Mouse (Mus musculus): ENCODE measurements at regions not wholly inside any gene's neighbourhood (a gene's known extent, or its start where the extent isn't known, plus 50 kb on each side); places are given as distances from the start of the nearest gene placed in this dataset.
A peak's percentile ranks its signal among the peaks of the same experiment; 100 is the strongest.

DNA sequence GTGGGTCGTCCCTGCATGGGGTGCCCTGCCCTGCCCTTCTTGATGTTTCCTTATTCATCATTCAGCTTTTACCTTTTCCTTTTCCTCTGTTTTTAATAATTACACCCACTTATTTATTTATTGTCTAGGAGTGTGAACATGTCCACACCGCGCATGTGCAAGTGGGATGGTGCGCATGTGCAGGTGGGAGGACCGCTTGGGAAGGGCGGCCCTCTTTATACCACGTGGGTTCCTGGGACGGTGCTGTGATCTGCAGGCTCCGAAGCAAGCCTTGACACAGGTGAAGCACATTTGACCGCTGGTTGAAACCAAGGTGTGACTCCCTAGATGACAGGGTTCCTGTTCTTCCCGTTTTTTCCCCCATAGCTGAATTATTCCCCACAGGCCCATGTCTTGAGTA is 60.0 kb downstream of the Syf2 start:
- no peak for DNase-seq (ENCODE audit: low spot score in 2 of 2)

DNA sequence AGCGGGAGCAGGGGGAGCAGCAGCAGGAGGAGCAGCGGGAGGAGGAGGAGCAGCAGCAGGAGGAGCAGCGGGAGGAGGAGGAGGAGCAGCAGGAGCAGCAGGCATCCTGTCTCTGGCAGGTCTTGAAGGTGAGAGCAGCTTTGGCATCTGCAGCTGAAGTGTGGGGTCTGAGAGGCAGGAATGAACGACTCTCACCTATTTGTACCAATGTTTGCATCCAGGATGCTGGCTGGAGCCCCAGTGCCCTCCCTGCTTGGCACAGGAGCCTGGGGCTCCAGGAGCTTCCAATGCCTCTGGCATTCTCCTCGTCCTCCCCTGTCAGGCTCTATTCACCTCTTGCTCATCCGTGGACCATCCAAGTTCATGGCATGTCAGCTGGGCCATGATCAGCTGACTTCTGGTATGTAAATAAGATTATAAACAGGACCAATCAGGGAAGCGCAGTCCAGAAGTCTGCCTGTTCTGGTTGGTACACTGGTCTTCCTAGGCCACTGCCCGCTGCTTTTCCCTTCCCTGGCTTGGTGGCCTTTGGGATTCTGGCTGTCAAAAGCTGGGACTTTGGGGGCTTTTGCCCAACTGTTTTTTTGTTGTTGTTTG is 62.9 kb downstream of the Syf2 start:
- DNase-seq (ENCODE audit: low spot score in 2 of 2) = no peak

DNA sequence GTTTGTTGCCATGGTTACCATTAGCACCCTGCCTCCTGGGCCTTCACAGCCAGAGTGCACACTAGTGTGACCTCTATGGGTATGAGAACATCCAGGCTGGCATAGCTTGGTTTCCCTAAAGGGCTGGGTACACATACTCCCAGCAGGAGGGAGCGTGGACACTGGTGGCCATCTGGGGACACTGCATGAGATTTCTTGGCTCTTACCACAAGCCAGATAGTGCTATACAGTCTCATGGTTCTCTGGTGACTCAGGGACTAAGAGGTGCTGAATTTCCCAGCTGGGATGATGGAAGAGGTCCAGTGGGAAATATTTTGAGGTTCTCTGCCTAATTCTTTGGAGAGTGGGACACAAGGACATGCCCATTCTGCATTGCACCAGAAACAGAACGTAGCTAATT is 63.5 kb downstream of the Syf2 start:
- DNase-seq (ENCODE audit: low spot score in 2 of 2) = no peak

DNA sequence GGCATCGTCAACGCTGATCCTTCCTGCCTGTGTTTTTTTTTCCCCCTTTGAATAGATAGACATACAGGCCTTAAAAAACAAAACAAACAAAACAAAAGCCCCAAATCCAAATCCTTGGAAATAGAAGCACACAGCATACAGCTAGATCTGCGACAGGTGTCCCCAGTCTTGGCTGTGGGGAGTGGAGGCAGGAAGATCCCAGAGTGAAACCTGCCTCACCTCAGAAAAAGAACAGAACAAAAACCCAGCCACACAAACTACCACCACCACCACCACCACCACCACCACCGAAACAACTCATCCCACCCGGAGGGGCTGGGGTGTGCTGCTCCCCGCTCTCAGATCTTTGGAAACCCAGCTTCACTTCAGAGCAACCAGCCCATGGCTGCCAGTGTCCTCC is 64.0 kb downstream of the Syf2 start:
- DNase-seq (ENCODE audit: low spot score in 2 of 2) = no peak

DNA sequence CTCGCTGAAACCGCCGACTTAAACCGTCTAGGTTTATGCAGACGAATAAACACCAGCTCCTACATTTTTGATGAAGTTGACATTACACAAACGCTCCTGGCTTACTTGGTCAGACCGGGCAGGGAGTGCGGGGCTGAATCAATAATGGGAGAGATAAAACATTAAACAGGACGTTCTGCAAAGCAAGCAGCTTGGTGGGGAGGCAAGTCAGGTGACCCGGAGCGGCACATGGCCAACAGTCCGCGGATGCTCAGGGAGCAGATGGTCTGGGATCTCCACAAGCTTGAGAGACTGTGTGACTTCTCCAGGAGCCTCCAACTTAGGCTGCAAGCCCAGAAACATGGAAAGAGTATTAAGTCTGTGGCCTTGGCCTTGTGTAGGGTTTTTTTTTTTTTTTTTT is 64.4 kb downstream of the Syf2 start:
- DNase-seq (ENCODE audit: low spot score in 2 of 2) = no peak

DNA sequence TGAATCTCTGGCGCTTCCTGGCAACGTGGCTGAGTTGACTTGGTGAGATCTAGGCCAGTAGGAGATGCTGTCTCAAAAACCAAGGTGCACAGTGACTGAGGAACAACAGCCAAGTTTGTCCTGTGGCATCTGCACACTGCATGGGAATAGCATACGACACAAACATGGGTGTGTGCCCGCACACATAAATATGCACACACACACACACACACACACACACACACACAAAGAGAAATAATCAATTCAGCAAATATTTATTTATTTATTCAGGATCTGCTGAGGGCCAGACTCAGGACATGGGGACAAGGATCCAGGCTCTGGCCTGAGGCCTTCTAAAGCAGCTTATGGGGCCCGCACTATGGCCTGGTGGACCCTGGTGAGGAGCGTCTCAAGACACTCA is 65.4 kb downstream of the Syf2 start:
- no peak for DNase-seq (ENCODE audit: low spot score in 2 of 2)

DNA sequence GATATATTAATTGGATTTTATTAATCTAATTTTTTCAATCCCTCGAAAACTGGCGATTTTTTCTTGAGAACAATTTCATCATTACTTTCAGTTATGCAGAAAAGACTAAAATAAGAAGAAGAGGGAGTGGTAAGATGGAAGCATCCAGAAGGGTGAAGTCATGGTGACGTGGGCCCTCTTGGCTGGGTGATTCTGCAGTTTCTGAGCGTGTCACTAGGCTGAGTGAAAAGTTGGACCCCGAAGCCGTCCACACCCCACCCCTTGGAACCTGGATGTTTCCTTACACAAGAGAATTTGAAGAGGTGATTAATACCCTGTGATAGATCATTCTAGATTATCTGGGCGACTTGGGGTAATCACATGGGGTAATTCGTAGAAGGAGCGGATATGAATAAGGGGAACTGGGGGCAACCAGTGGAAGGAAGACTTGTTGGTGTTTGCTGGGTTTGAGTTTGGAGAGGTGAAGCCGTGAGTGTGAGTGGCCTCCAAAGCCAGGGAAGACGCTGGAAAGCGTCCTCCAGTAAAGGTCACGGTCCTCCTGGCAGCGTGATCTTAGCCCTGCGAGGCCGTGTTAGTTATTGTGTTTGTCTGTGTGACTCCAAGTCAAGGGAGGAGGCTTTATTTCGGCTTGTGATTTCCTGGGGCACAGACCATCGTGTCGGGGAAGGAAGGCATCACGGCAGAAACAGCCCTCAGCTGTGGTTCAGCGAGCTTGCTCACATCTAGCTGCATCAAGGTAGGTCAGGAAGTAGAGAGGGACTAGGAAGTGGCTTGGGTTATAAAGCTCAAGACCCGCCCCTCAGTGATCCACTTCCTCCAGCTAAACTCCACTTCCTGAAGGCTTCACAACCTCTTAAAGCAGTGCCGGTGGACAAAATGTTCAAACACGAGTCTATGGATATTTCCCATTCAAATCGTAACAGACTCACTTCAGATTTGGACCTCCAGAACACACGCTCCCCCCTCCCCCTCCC is 67.0 kb downstream of the Syf2 start:
- no peak for DNase-seq (ENCODE audit: low spot score in 2 of 2)

DNA sequence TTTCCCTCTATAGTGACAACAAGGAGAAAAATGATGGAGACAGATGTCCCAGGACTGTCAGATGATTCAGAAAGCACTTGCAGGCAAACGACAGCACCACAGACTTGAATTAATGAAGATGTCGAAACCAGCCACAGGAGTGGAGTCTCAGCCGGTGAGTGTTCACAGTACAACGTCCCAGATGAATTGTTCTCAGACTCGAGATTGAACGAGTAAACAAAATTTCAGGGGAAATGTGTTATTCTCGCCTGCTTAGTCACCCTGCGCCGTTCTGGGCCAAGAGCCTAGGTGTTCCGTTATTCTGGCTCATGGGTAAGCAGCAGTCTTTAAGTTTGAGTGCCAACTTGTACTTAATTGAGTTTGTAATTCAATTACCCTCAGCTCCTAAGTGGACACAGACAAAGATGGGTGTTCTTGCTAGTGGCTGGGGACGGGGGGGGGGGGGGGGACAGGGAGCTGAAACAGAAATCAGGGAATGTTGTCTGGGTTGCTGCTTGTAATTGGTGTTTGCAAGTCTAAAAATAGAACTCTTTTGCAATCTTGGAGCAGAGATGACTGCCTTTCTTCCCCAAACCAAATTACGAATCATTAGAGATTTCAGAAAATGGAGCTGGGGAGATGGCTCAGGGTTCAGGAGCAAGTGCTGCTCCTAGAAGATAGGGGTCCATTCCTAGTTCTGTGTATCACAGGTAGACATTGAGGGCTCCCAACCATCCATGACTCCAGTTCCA is 68.4 kb downstream of the Syf2 start:
- DNase-seq (ENCODE audit: low spot score in 2 of 2) = no peak

DNA sequence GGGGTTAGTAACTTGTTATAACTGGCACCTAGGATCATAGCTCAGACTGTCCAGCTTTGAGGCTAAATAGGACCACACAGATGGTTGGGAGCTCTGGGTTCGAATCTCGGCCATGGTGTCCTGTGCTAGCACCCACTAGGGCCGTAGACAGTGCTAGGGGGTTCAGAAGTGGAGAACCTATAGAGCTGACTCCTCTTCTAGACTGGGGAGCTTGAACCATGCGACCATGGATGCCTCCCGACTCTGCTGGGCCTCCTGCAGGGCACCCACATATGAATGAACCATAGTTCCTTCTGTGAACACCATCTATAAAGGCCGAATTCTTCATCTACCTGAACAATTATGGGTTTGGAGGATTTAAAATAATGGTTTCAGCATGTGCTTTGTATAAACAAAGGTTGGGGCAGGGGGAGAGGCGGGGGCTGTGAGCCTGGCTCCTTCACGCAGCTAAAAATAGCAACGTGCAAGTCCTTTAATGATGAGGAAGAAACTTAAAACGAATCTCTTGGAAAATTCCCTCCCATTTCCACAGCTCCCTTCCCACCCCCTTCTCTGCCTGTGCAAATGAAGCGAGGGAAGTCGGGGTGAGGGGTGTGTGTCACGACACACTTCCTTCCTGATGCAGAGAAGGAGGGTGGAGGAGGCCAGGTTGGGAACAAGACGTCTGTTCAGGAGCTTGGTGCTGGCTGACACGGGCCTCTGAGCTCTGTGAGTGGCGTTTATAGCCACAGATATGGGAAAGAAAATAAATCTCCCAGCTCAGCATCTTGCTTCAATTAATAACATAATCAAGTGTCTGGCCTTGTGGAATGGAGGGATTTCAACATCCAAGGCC is 71.6 kb downstream of the Syf2 start:
- no peak for DNase-seq (ENCODE audit: low spot score in 2 of 2)

DNA sequence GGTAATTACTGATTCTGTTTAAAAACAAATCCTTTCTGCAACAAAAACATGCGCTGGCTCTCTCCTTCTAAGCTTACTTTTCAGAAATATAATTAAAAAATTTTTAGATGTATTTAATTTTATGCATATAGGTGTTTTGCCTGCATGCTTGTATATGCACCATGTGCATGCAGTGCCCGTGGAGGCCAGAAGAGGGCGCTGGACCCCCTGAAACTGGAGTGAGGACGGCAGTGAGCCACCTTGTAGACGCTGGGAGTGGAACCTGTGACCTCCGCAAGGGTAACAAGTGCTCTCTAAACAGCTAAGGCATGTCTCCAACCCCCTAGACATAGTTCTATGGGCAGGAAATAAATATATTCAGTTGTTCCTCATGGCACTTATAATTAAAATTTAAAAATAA is 80.7 kb downstream of the Syf2 start:
- DNase-seq (ENCODE audit: low spot score in 2 of 2) = no peak

DNA sequence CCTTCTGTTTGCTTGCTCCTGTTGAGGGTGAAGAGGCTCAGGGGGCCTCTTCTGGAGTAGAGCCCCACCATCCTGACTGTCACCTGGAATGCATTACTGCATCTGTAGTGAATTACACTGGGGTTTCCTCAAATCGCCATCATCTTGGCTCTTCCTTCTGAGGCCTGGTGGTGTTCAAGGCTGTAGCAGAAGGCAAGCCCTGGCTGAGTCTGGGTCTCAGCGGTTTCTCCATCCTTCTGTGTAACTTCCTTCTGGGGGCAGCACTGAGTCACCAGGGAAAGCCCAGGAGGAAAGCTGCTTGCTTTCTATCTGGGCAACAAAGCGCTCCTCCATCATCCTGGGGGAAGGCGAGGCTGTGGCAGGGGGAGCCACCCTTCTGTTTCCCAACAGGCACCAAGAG is 82.2 kb downstream of the Syf2 start:
- no peak for DNase-seq (ENCODE audit: low spot score in 2 of 2)

DNA sequence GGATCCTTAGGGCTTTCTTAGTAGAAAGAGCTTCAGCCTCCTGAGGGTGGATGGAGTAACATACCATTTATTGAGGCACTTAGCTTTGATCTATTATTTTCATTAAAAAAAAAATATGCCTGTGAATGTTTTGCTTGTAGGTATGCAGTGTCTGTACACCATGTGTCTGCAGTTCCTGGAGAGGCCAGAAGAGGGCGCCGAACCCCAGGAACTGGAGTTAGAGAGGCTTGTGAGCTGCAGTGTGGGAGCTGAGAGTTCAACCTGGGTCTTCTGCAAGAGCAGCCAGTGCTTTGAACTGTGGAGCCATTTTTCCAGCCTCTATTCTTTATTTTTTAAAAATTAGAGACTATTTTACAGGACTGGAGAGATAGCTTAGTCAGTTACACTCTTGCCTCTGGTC is 83.2 kb downstream of the Syf2 start:
- DNase-seq (ENCODE audit: low spot score in 2 of 2) = no peak

DNA sequence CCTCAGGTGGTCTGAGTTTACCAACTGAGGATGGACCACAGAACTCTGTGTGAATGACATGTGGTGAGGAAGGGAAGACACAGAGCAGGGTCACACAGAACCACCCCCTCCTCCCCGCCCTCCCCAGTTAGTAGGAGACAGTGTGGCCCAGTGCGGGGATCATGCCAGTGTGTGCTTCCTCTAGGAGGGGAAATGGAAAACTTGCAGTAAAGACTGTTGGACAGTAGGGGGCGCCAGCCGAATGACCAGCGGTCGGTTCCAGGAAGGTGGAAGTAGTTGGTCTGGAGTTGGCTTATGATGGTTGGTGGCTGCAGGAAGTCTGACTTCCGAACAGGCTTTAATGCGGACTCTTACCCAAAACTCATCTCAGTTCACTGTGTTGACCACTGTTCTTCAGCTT is 87.3 kb downstream of the Syf2 start:
- peak in 1 of 2 experiments; percentile 22 for DNase-seq (ENCODE audit: low spot score in 2 of 2)

DNA sequence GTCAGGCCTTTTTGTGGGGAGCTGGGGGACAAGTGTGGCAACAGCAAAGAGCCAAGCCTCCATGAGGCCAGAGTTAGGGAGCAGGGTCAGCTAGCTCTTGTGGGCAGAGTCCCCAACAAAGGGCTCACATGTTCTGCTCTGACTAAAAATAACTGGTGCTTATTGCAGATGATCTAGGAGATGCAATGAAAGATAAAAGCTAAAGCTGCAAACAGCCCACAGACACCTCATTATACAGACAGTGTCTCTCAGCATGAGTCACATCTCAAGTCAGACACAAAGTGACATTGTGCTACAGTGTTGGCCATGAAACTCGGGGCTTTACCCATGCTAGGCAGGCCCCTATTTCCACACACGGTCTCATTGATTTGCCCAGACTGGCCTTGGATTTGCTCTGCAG is 88.4 kb downstream of the Syf2 start:
- DNase-seq (ENCODE audit: low spot score in 2 of 2) = no peak

DNA sequence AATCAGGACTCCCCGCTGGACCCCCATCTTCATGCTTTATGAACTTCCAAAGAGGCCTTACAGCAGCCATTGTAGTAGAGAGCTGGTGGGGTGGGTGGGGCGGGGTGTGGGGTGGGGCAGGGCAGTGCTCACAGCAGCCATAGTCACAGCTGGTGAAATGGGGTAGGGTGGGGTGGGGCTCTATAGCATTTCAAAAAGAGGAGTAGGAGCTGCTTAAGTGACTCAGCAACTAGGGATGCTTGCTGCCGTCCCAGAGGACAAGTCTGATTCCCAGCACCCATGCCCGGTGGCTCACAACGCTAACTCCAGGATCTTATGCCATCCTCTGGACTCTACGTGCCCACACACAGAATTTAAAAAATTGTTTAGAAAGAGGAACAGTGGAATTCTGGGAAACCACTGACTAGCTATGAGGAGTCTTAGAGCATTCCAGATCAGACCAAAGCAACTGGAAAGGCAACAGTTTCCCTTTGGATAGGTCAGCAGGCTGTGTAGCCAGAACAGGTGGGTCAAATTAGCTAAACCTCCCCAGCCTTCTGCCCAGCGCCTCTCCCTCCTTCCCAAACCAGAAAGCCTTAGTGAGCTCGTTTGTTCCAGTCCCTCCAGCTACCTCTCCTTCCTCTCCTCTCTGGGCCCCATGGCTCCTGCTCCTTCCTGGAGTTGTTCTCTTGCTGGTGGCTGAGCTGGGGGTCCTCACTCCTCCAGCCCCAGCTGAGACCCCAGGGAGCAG is 89.7 kb downstream of the Syf2 start:
- DNase-seq (ENCODE audit: low spot score in 2 of 2) = no peak

DNA sequence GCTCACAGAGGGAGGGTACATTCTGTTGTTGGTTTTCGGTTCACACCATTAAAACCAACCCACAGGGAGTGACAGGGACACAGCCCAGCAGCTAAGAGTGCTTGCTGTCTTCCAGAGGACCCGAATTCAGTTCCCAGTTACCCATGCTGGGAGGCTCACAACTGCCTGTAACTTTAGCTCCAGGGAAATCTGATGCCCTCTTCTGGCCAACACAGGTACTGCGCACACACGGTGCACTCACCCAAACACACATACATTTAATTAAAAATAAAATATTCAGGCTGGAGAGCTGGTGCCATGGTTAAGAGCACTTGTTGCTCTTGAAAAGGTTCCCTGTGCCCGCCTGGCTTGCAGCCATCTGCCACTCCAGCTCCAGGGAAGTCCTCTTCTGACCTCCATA is 92.5 kb downstream of the Syf2 start:
- DNase-seq (ENCODE audit: low spot score in 2 of 2) = no peak

DNA sequence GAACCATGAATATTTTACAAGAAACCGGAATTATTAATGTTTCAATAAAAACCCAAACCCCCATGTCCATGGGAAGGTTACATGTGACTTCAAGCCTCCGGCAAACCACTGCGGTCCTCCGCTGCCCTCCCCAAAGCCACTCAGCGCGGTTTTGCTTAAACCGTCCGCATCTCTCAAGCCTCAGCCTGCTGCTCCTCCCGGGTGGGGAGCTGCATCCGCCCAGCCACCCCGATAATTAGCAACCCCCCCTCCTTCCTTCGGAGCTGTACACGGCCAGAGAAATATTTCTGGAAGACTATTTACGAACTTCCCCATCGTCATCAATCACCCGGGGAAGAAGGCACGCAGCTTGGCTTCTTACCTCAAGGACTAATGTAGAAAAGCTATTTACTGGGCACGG is 94.7 kb upstream of the Runx3 start:
- DNase-seq (ENCODE audit: low spot score in 2 of 2) = no peak

DNA sequence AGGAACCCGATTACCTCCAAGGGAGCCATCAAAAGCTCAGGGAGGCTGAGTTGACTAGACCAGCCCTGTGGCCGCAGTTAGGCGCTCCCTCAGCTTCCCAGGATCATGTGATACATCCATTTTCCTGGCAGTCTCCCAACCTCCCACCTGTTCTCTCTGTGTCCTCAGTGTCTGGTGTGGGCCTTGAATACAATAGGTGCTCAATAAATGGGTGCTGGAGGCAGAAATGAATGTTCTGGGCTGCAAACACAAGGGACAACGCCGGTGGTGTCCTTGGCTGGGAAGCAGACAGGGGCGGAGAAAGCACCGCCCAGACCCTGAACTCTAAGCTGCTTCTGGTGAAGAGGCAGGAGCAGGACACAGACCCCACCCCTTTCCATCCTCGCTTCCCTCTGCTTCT is 93.3 kb upstream of the Runx3 start:
- no peak for DNase-seq (ENCODE audit: low spot score in 2 of 2)

DNA sequence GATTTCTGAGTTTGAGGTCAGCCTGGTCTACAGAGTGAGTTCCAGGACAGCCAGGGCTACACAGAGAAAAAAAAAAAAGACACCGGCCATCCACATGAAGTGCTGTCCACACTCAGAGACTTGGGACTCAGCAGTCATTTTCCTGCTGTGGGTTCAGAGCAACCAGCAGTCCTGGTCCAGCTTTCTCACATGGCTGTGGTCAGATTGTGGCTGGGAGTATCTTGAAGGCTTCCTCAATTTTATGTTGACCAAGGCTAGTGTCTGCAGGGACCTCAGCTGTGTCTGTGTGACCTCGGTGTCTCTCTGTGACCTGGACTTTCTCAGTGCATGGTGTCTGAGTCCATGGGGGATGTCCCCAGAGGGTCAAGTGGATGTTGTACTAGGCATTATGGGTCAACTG is 90.7 kb upstream of the Runx3 start:
- DNase-seq (ENCODE audit: low spot score in 2 of 2) = no peak

DNA sequence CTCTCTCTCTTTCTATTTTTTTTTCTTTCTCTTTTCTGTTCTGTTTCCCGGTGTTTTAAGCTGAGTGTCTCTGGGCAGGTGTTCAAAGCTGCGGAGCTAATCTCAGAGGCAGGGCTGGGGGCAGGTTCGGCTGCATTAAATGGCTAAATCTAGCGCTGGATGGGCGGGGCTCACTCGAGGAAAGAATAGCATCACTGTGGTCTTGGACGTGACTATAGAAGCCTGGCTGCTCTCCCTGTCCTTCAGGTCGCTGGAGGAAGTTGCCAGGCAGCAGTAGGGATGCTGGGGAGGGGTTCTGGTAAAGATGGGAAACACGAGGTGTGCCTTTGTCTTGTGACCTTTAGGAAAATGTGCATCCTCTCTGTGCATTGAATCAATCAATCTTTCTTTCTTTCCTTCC is 88.0 kb upstream of the Runx3 start:
- DNase-seq (ENCODE audit: low spot score in 2 of 2) = peak; percentile 11 to 33

DNA sequence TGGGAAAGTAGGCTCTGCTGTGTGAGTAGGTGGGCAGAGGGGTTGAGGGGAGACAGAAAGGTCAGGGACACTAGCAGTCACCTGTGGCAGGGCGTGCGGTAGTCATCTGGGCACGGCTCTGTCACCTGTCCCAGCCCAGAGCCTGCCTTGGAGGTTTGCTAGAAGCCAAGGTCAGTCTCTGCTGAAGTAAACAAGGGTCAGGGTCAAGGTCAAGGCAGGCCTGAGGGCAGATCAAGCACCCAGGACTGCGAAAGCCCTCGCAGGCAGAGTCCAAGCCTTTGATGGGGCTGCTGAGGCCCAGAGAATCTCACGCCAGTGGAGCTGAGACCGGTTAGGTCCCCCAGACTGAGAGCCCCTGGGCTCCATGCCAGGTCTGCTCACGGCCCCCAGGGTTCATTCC is 87.2 kb upstream of the Runx3 start:
- DNase-seq (ENCODE audit: low spot score in 2 of 2) = no peak

All from frontal cortex, postnatal 25 days (tissue).